Mouse (Mus musculus): ENCODE data around the gene Opcml.

- TF ChIP-seq CTCF (IDR thresholded peaks at IDR 0.05; ENCODE audit: low read depth): no peak
- no peak for TF ChIP-seq EP300 (IDR thresholded peaks at IDR 0.05; ENCODE audit: low read depth)
Measured at GRCm38 (mm10) chr9:28453062-28453461, 662.5 kb downstream of the Opcml start.
